Mouse (Mus musculus) kidney, adult 18-20 months (tissue): ENCODE data around the gene Elk4.

ENCODE experiments used
- DNase-seq: peaks from one replicate; pipeline ENCODE4 v3.0.0; 2021

Elk4 gene

GRCm38 (mm10) chr1:132019876-132020275 is 12.5 kb downstream of the Elk4 start:
- no peak for DNase-seq

GRCm38 (mm10) chr1:132022107-132022506 is 14.7 kb downstream of the Elk4 start:
- no peak for DNase-seq

GRCm38 (mm10) chr1:132026925-132027646 is 19.7 kb downstream of the Elk4 start:
- no peak for DNase-seq

GRCm38 (mm10) chr1:132027978-132028377 is 20.6 kb downstream of the Elk4 start:
- no peak for DNase-seq

- DNase-seq: no peak
Observed at GRCm38 (mm10) chr1:132028413-132028812, 21.0 kb downstream of the Elk4 start.

- DNase-seq: no peak
Observed at GRCm38 (mm10) chr1:132030574-132030973, 23.2 kb downstream of the Elk4 start.

GRCm38 (mm10) chr1:132032172-132032571 is 24.8 kb downstream of the Elk4 start:
- no peak for DNase-seq

GRCm38 (mm10) chr1:132037746-132038145 is 30.3 kb downstream of the Elk4 start:
- DNase-seq: no peak

GRCm38 (mm10) chr1:132038753-132039152 is 31.3 kb downstream of the Elk4 start:
- DNase-seq: no peak

GRCm38 (mm10) chr1:132040201-132040621 is 32.8 kb downstream of the Elk4 start:
- peak; percentile 34 for DNase-seq

GRCm38 (mm10) chr1:132043759-132044158 is 36.4 kb downstream of the Elk4 start:
- no peak for DNase-seq

GRCm38 (mm10) chr1:132046143-132046735 is 38.8 kb downstream of the Elk4 start:
- DNase-seq: peak; percentile 78

GRCm38 (mm10) chr1:132051746-132052145 is 44.3 kb downstream of the Elk4 start:
- peak; percentile 22 for DNase-seq

- DNase-seq: no peak
Observed at GRCm38 (mm10) chr1:132054387-132054786, 47.0 kb downstream of the Elk4 start.

GRCm38 (mm10) chr1:132055054-132055664 is 47.8 kb downstream of the Elk4 start:
- no peak for DNase-seq

GRCm38 (mm10) chr1:132058558-132058957 is 51.2 kb downstream of the Elk4 start:
- DNase-seq: no peak

- no peak for DNase-seq
Observed at GRCm38 (mm10) chr1:132060036-132060769, 52.8 kb downstream of the Elk4 start.

GRCm38 (mm10) chr1:132061750-132062541 is 54.5 kb downstream of the Elk4 start:
- peak; percentile 66 for DNase-seq

- DNase-seq: no peak
Observed at GRCm38 (mm10) chr1:132063096-132063495, 55.7 kb downstream of the Elk4 start.

GRCm38 (mm10) chr1:132065001-132065400 is 57.6 kb downstream of the Elk4 start:
- DNase-seq: no peak

GRCm38 (mm10) chr1:132065475-132066172 is 58.2 kb downstream of the Elk4 start:
- no peak for DNase-seq
